Mouse (Mus musculus) midbrain, embryonic 14.5 days (tissue): ENCODE data around the gene Eras. TPM values are rescaled to one million over a fixed set of nuclear protein-coding genes. Genes with fewer than 3 reads are reported as not detected.

Experiments used
- ATAC-seq: fragments of 200-750 bp; cut with Nextera tagmentation; 2 replicates; pipeline ENCODE4 v1.8.0; 2017; ENCODE audit warnings: moderate number of reproducible peaks, moderate library complexity; ENCODE audit not compliant: low FRiP score, low TSS enrichment
- DNase-seq: peaks from one replicate; pipeline ENCODE4 v3.0.0-alpha.2; 2015
- H3K27ac ChIP-seq: fragments of 300-500 bp; sonication (generic); replicated peaks from 2 replicates; pipeline ENCODE4 v1.5.1; 2014; ENCODE audit warnings: mild to moderate bottlenecking, low read depth, low read length, moderate library complexity
- H3K27me3 ChIP-seq: fragments of 300-500 bp; sonication (generic); 2 replicates; pipeline ENCODE4 v1.6.1; 2014; ENCODE audit warnings: low read length, control low read depth, mixed read lengths; ENCODE audit not compliant: control insufficient read depth, insufficient read depth
- H3K36me3 ChIP-seq: fragments of 300-500 bp; sonication (generic); 2 replicates; pipeline ENCODE4 v1.6.1; 2014; ENCODE audit warnings: low read length, control low read depth; ENCODE audit not compliant: control insufficient read depth, insufficient read depth
- H3K4me1 ChIP-seq: fragments of 300-500 bp; sonication (generic); 2 replicates; pipeline ENCODE4 v1.6.1; 2014; ENCODE audit warnings: mild to moderate bottlenecking, antibody characterized with exemption, low read length, control low read depth; ENCODE audit not compliant: control insufficient read depth, insufficient read depth
- H3K4me2 ChIP-seq: fragments of 300-500 bp; sonication (generic); 2 replicates; pipeline ENCODE4 v1.6.1; 2014; ENCODE audit warnings: mild to moderate bottlenecking, low read length, moderate library complexity
- H3K4me3 ChIP-seq: fragments of 300-500 bp; sonication (generic); replicated peaks from 2 replicates; pipeline ENCODE4 v1.5.1; 2014; ENCODE audit warnings: low read depth, low read length
- H3K9ac ChIP-seq: fragments of 300-500 bp; sonication (generic); replicated peaks from 2 replicates; pipeline ENCODE4 v1.6.1; 2014; ENCODE audit warnings: mild to moderate bottlenecking, low read length, moderate library complexity
- H3K9me3 ChIP-seq: fragments of 300-500 bp; sonication (generic); 2 replicates; pipeline ENCODE4 v1.6.1; 2016; ENCODE audit warnings: low read length, control low read depth, mixed read lengths; ENCODE audit not compliant: control insufficient read depth
- WGBS: fragments of 180-500 bp; shearing (Covaris S2); extraction: QIAGEN DNeasy Blood & Tissue Kit; methylation state at CpG from one replicate; pipeline ENCODE4 v1.1.7; 2014; 5-methylcytosine and 5-hydroxymethylcytosine counted together
- polyA plus RNA-seq: library from polyadenylated mRNA; unstranded; fragments of >200 nt; fragmentation: Nextera tagmentation; extraction: Ambion mirVana; gene quantifications from 2 replicates; pipeline ENCODE4 v1.2.1, GENCODE M21; 2014

Gene Eras
- polyA plus RNA-seq, 1 experiment from 2014 or later: not detected

GRCm38 (mm10) chrX:7904441-7904840, 24.0 kb downstream of the Eras start:
- Histone ChIP-seq H3K9me3 (no peaks in the 10 kb centered on the region), H3K36me3 (peaks cover 14% of the 10 kb centered on the region; the same call in 1 of the 2 replicates), H3K4me3 (no peak overlapping the region), H3K27me3 (no peaks in the 10 kb centered on the region), H3K27ac (no peak overlapping the region), H3K4me1 (0 out of 2 replicates have a peak, but pooled peaks cover 4% of the 10 kb centered on the region), H3K9ac (no peak overlapping the region), H3K4me2 (no peak overlapping the region)
- 94% methylated on average over 5 of the region's 5 CpGs for WGBS
- ATAC-seq: no peak
- no peak for DNase-seq

DNA sequence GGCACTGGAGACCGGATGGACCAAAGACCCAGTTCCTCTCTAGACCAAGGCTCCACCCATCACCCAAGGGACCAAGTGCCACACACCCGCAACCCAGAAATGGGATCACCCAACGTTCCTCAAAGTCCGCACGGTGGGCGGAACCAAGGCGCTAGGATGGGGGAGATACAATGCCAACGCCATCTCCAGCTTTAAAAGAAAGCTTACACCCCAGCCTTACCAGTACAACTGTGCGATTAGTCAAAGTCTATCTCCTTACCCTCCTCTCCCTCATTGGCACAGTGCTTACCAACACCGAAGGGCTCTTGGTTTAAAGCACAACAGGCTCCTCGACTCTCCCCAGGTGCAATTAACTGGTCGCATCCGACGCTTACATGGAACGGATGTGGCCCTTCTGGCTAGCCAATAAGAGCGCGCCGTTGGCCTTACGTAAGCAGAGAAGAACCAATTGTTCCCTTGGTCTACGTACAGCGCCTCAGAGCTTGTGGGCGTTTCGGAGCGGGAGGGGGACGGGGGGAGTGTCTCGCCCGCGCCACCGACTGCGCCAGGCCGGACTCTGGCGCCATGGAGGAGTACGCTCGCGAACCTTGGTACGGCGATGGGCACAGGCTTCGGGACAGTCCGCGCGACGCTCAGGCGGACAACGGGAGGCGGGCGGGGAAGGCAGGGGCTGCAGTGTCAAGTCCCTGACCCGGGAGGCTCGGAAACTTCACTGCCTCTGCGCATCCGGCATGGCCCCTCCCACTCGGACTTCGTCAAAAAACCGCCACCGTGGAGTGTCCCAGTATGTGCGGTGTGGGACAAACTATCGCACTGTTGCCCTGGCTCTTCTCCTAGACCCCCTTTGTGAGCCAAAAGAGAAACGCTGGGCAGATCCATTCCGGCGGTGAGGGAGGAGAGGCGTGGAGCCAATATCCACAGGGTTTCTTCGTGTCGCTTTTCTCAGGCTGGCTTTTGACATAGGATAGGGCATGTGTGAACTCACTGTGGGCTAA, 29.2 kb downstream of the Eras start, which contains the start of the genes Pqbp1 and Timm17b:
TSS of gene Pqbp1 (minus strand) at position 390 of the 995 bp plus-strand sequence.
TSS of gene Timm17b (plus strand) at position 478 of the 995 bp plus-strand sequence.
- peak within 1 kb of the TSS; percentile 88 for H3K27ac ChIP-seq
- WGBS: 18% methylated on average over 62 of the region's 62 CpGs
- DNase-seq: peak; percentile 93

GRCm38 (mm10) chrX:7898211-7898610, 30.2 kb downstream of the Eras start:
- Histone ChIP-seq H3K4me2 (peak overlapping the region; percentile 54), H3K36me3 (peaks cover 25% of the 10 kb centered on the region), H3K27ac (peak overlapping the region; percentile 88), H3K4me3 (peak overlapping the region; percentile 53), H3K4me1 (0 out of 2 replicates have a peak, but pooled peaks cover 4% of the 10 kb centered on the region), H3K9me3 (no peaks in the 10 kb centered on the region), H3K27me3 (no peaks in the 10 kb centered on the region), H3K9ac (peak overlapping the region; percentile 60)
- no peak for ATAC-seq
- DNase-seq: no peak
- 33% methylated on average over 13 of the region's 13 CpGs for WGBS

More for the DNA sequence above, 29.2 kb downstream of the Eras start, which contains the start of the genes Pqbp1 and Timm17b:
- Histone ChIP-seq H3K9me3 (no peaks in the 10 kb centered on the region), H3K4me2 (peak within 1 kb of the TSS; percentile 54), H3K9ac (peak within 1 kb of the TSS; percentile 60), H3K4me1 (0 out of 2 replicates have a peak, but pooled peaks cover 4% of the 10 kb centered on the region), H3K27me3 (no peaks in the 10 kb centered on the region), H3K4me3 (peak within 1 kb of the TSS; percentile 53), H3K36me3 (peaks cover 25% of the 10 kb centered on the region)
- ATAC-seq: peak; percentile 98

GRCm38 (mm10) chrX:7883841-7884567, 44.4 kb downstream of the Eras start, which contains the start of gene Slc35a2:
TSS of gene Slc35a2 (plus strand) at chrX:7884028.
- Histone ChIP-seq H3K9me3 (no peaks in the 10 kb centered on the region), H3K27ac (peak within 1 kb of the TSS; percentile 89), H3K9ac (peak within 1 kb of the TSS; percentile 57; the same call in 1 of the 2 replicates), H3K36me3 (no peaks in the 10 kb centered on the region), H3K4me2 (peak within 1 kb of the TSS; percentile 57), H3K4me3 (peak within 1 kb of the TSS; percentile 48), H3K27me3 (no peaks in the 10 kb centered on the region), H3K4me1 (no peaks in the 10 kb centered on the region; the same call in 1 of the 2 replicates)
- peak; percentile 85 for DNase-seq
- ATAC-seq: peak; percentile 83
- 19% methylated on average over 49 of the region's 49 CpGs for WGBS

GRCm38 (mm10) chrX:7879819-7880218, 48.6 kb downstream of the Eras start:
- H3K4me2 ChIP-seq: peak overlapping the region; percentile 79
- no peaks in the 10 kb centered on the region for H3K27me3 ChIP-seq
- H3K4me3 ChIP-seq: peak overlapping the region; percentile 50
- no peaks in the 10 kb centered on the region for H3K9me3 ChIP-seq
- H3K27ac ChIP-seq: no peak overlapping the region
- no peaks in the 10 kb centered on the region; the same call in 1 of the 2 replicates for H3K4me1 ChIP-seq
- no peak overlapping the region for H3K9ac ChIP-seq
- 20% methylated on average over 11 of the region's 11 CpGs for WGBS
- DNase-seq (peak; percentile 86), ATAC-seq (peak; percentile 41)
- H3K36me3 ChIP-seq: 0 out of 2 replicates have a peak, but pooled peaks cover 2% of the 10 kb centered on the region

DNA sequence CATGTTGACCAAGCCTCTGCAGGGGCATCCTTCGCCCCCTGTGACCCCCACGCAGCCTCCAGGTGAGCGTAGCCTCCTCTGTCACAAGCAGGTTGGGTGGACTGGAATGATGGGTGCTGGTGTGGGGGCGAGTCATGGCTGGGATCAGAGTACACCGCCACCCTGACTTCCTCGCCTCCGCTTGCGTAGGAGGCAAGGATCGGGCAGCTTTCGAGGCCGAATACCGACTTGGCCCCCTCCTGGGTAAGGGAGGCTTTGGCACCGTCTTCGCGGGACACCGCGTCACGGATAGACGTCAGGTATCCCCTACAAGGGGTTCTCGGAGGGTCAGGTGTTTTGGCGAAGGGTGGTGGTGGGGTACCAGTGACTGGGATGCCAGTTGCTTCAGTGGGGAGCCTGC, 49.9 kb downstream of the Eras start:
- DNase-seq (no peak), ATAC-seq (peak; percentile 15; the same call in 1 of the 2 replicates)
- Histone ChIP-seq H3K4me2 (peak overlapping the region; percentile 79), H3K27ac (peak overlapping the region; percentile 60; the same call in 1 of the 2 replicates), H3K4me1 (no peaks in the 10 kb centered on the region; the same call in 1 of the 2 replicates), H3K36me3 (0 out of 2 replicates have a peak, but pooled peaks cover 7% of the 10 kb centered on the region), H3K9ac (peak overlapping the region; percentile 59), H3K4me3 (peak overlapping the region; percentile 50), H3K27me3 (no peaks in the 10 kb centered on the region), H3K9me3 (no peaks in the 10 kb centered on the region)
- 27% methylated on average over 21 of the region's 21 CpGs for WGBS

DNA sequence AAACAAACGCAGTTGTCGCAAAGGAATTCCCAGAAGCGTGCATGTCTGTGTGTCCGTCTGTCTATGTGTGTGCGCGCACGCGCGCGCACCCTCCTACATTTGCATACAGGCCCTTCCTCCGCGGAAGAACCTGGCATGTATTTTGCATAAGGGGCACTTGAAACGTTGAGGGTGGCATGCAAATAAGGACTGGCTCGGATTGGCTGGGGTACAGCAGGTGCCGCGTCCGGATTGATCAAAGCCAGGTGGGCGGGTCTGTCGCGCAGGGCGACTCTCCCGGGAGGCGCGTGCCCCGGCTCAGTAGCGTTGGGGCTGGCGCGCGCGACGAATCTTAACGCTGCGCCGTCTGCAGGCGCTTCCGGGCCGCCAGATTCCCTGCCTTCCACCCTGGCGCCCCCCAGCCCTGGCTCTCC, 50.4 kb downstream of the Eras start, which contains the start of gene Pim2:
TSS of gene Pim2 (plus strand) at position 256 of the 413 bp plus-strand sequence.
- H3K4me3 ChIP-seq: peak within 1 kb of the TSS; percentile 50
- no peaks in the 10 kb centered on the region for H3K27me3 ChIP-seq
- H3K4me1 ChIP-seq: no peaks in the 10 kb centered on the region; the same call in 1 of the 2 replicates
- DNase-seq (peak; percentile 89), ATAC-seq (peak; percentile 90)
- WGBS: 23% methylated on average over 38 of the region's 38 CpGs
- 0 out of 2 replicates have a peak, but pooled peaks cover 7% of the 10 kb centered on the region for H3K36me3 ChIP-seq
- H3K27ac ChIP-seq: peak within 1 kb of the TSS; percentile 60; the same call in 1 of the 2 replicates
- no peaks in the 10 kb centered on the region for H3K9me3 ChIP-seq
- peak within 1 kb of the TSS; percentile 59 for H3K9ac ChIP-seq
- H3K4me2 ChIP-seq: peak within 1 kb of the TSS; percentile 79
